Mouse (Mus musculus) stomach, postnatal 0 days (tissue): Measurements from ENCODE around the gene Ltk.

ENCODE experiments used
- CTCF ChIP-seq: IDR thresholded peaks from 2 replicates; pipeline ENCODE4 v1.5.1; 2016; ENCODE audit warnings: antibody characterized with exemption, low read depth, mild to moderate bottlenecking, moderate library complexity
- EP300 ChIP-seq: optimal IDR thresholded peaks from 2 replicates; pipeline ENCODE3; 2016; ENCODE audit warnings: antibody characterized with exemption

DNA sequence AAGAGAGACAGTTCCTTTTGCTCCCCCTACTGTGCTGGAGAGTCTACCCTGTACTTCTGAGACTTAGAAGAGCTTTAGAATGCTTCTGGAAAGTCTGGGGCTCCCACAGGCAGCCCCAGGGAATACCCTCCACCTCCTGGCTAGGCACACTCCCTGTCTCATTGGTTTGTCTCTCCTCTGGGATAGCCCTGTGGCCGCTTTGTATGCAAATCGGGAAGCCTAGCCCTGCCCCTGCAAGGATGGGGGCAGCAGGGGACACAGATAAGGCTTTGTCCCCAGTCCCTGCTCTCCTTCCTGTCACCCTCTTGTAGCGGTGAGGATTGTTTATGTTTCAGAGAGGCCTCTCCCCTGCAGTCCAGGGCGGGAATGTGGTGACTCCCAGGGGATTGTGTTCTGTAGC, 48.6 kb upstream of the Ltk start:
- TF ChIP-seq CTCF (no peak), EP300 (no peak)
